Mouse (Mus musculus) liver, adult 2 months (tissue): ENCODE results near the gene Tcte2.

Source experiments
- CTCF ChIP-seq: fragments of 200-500 bp; IDR thresholded peaks from 2 replicates; pipeline ENCODE4 v1.5.1; 2011; ENCODE audit warnings: low read depth, low read length, control low read depth
- POLR2A ChIP-seq: fragments of 200-500 bp; IDR thresholded peaks from 2 replicates; pipeline ENCODE4 v1.6.1; 2011; ENCODE audit warnings: low read length, control low read depth; ENCODE audit not compliant: insufficient read depth; ENCODE audit errors: extremely low read depth

DNA sequence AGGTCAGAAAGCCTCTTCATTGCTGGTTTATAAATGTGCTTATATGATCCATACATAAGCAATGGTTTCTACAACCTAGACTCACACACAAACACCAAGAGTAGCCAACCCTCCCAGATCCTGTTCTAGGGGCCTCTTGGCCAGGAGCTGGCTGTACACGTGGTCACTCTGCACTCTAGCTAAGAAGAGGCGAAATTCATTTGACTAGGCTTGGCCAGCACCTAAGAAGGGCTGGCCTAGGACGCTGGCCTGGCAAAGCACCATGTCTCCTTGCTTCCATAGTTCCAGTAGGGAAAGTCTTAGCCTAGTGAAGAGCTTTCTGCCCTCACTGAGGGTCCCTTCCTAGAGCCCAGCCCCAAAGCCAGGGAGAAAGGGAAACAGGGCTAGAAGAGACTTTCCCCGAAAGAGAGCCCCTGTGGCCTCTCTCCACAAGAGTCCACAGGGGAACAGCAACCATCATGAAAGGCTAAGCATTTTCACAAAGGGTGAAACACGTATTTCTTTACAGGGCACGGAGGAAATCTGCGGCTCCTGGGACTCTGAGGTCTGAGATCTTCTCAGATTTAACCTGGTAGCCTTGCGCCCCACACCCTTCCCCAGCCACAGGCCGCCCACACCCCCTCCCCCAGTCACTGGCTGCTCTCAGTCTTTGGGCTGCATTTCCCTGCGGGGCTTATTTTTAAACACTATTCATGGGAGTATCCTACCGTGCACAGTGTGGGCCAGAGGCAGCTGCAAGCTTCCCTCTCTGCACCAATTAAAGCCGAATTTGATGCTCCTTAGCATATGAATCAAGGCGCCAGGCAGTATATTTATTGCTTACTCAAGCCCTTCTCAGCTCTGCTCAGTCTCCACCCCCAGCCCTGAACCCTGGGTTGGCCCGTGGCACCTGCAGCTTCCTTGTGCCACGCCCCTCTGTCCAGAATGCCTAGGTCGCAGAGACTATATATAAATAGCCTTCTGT is 93.3 kb downstream of the Tcte2 start:
- no peak for TF ChIP-seq CTCF
- TF ChIP-seq POLR2A = no peak
